1 mouse cellular context compared by ENCODE assay signal in the genomic region with DNA sequence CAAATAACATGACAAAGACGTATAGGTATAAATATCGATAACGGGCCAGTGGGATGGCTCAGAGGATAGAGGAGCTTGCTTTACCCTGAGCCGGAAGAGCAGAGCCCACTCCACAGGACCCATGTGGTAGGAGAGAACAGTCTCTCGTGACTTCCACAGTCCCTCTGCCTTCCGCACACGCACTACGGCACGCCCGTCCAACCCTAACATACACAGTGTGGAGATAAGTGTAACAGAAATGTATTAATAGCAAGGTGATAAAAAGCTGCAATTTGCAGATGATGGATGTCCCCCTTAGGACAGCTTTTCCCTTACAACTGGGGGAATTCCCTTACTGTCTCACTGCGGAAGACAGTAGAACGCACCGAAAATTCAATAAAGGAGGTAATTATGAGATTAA.
TF ChIP-seq lines count a peak whose summit lies in the region.

No protein-coding gene starts in this region.

TF ChIP-seq in MEL, 35 proteins besides CTCF, POLR2A, EP300 and RAD21 (continued from another document):
- no peak for TF ChIP-seq E2F4 (IDR thresholded peaks at IDR 0.05; ENCODE audit: borderline replicate concordance, low read depth, low read length)
- no peak for TF ChIP-seq POLR2AphosphoS5 (IDR thresholded peaks at IDR 0.05; ENCODE audit: borderline replicate concordance, low read depth, low read length)
- peak; percentile 80 for TF ChIP-seq GATA1 (IDR thresholded peaks at IDR 0.05; ENCODE audit: low read depth, low read length)
- TF ChIP-seq ETS1 (IDR thresholded peaks at IDR 0.05; ENCODE audit: low read depth, low read length): peak; percentile 90
- TF ChIP-seq MAZ (IDR thresholded peaks at IDR 0.05; ENCODE audit: low read depth, low read length): no peak
- no peak for TF ChIP-seq GABPA (IDR thresholded peaks at IDR 0.05; ENCODE audit: low read depth, low read length)
- peak; percentile 96 for TF ChIP-seq MXI1 (IDR thresholded peaks at IDR 0.05; ENCODE audit: low read depth, low read length)
